Mouse (Mus musculus): ENCODE data around the gene Gucd1.

GRCm38 (mm10) chr10:75549886-75550285 is 32.1 kb upstream of the Gucd1 start:
- TF ChIP-seq CTCF (IDR thresholded peaks at IDR 0.05; ENCODE audit: insufficient read depth, low read length), result no peak
- TF ChIP-seq POLR2A (IDR thresholded peaks at IDR 0.05; ENCODE audit: borderline replicate concordance, extremely low read depth, low read depth, low read length), result no peak
